Mouse (Mus musculus) CD4-positive, CD25-positive, alpha-beta regulatory T cell, adult 2 months (primary cell): ENCODE measurements around the gene Agap1.
A peak's percentile ranks its signal among the peaks of the same experiment; 100 is the strongest.

Experiments used
- DNase-seq: peaks from one replicate; pipeline ENCODE4 v3.0.0-alpha.2; 2012; ENCODE audit warnings: low read depth, low spot score

Agap1 gene

GRCm38 (mm10) chr1:89932021-89932423, 477.4 kb downstream of the Agap1 start:
- no peak for DNase-seq

GRCm38 (mm10) chr1:89932616-89933015, 478.0 kb downstream of the Agap1 start:
- DNase-seq = no peak

- DNase-seq = no peak
Measured at GRCm38 (mm10) chr1:89933028-89933427, 478.4 kb downstream of the Agap1 start.

GRCm38 (mm10) chr1:89933786-89934185, 479.2 kb downstream of the Agap1 start:
- no peak for DNase-seq

GRCm38 (mm10) chr1:89934316-89935260, 480.0 kb downstream of the Agap1 start:
- no peak for DNase-seq

- DNase-seq = no peak
Measured at GRCm38 (mm10) chr1:89935493-89936348, 481.1 kb downstream of the Agap1 start.

- DNase-seq = no peak
Measured at GRCm38 (mm10) chr1:89938884-89939595, 484.4 kb downstream of the Agap1 start.

GRCm38 (mm10) chr1:89939596-89939960, 485.0 kb downstream of the Agap1 start:
- no peak for DNase-seq

- DNase-seq = peak; percentile 38
Measured at GRCm38 (mm10) chr1:89939981-89940726, 485.5 kb downstream of the Agap1 start.

- DNase-seq = no peak
Measured at GRCm38 (mm10) chr1:89940961-89941524, 486.4 kb downstream of the Agap1 start.

- no peak for DNase-seq
Measured at GRCm38 (mm10) chr1:89941701-89942381, 487.2 kb downstream of the Agap1 start.

- no peak for DNase-seq
Measured at GRCm38 (mm10) chr1:89942395-89942976, 487.9 kb downstream of the Agap1 start.

- DNase-seq = peak; percentile 41
Measured at GRCm38 (mm10) chr1:89943202-89943601, 488.6 kb downstream of the Agap1 start.
